Mouse (Mus musculus): ENCODE data around the gene Erc2. TPM values are rescaled to one million over a fixed set of nuclear protein-coding genes. Genes with fewer than 3 reads are reported as not detected.

Erc2 gene
- polyA plus RNA-seq, 1 experiment from 2014 or later: 4.3 TPM

- Histone ChIP-seq H3K4me2 (ENCODE audit: low read depth, low read length) (no peak overlapping the region), H3K9ac (ENCODE audit: low read depth, low read length) (no peak overlapping the region), H3K36me3 (ENCODE audit: control insufficient read depth, insufficient read depth, low read length) (no peaks in the 10 kb centered on the region), H3K4me1 (ENCODE audit: control insufficient read depth, insufficient read depth, low read length) (peaks cover 24% of the 10 kb centered on the region), H3K4me3 (ENCODE audit: low read depth, low read length) (no peak overlapping the region), H3K9me3 (ENCODE audit: control insufficient read depth, low read length) (no peaks in the 10 kb centered on the region), H3K27me3 (replicated peaks; ENCODE audit: control insufficient read depth, insufficient read depth, low read length) (no peaks in the 10 kb centered on the region; the same call in 1 of the 2 replicates), H3K27ac (replicated peaks; ENCODE audit: low read depth, low read length) (no peak overlapping the region)
- 29% methylated on average over 8 of the region's 8 CpGs for WGBS
- DNase-seq (ENCODE audit: low spot score) (peak; percentile 75), ATAC-seq (ENCODE audit: low read depth) (peak; percentile 81)
Observed at GRCm38 (mm10) chr14:28417019-28417418, 794.8 kb downstream of the Erc2 start.

GRCm38 (mm10) chr14:28418497-28418896 lies 796.3 kb downstream of the Erc2 start:
- H3K27me3 ChIP-seq (replicated peaks; ENCODE audit: control insufficient read depth, insufficient read depth, low read length): no peaks in the 10 kb centered on the region; the same call in 1 of the 2 replicates
- no peaks in the 10 kb centered on the region for H3K36me3 ChIP-seq (ENCODE audit: control insufficient read depth, insufficient read depth, low read length)
- no peaks in the 10 kb centered on the region for H3K9me3 ChIP-seq (ENCODE audit: control insufficient read depth, low read length)
- ATAC-seq (ENCODE audit: low read depth) (no peak), DNase-seq (ENCODE audit: low spot score) (no peak)
- H3K27ac ChIP-seq (replicated peaks; ENCODE audit: low read depth, low read length): no peak overlapping the region
- H3K4me3 ChIP-seq (ENCODE audit: low read depth, low read length): no peak overlapping the region
- 25% methylated on average over 4 of the region's 4 CpGs for WGBS
- H3K9ac ChIP-seq (ENCODE audit: low read depth, low read length): no peak overlapping the region
- no peak overlapping the region for H3K4me2 ChIP-seq (ENCODE audit: low read depth, low read length)
- peaks cover 24% of the 10 kb centered on the region for H3K4me1 ChIP-seq (ENCODE audit: control insufficient read depth, insufficient read depth, low read length)

GRCm38 (mm10) chr14:28419188-28419587 lies 797.0 kb downstream of the Erc2 start:
- H3K27ac ChIP-seq (replicated peaks; ENCODE audit: low read depth, low read length): no peak overlapping the region
- no peaks in the 10 kb centered on the region; the same call in 1 of the 2 replicates for H3K27me3 ChIP-seq (replicated peaks; ENCODE audit: control insufficient read depth, insufficient read depth, low read length)
- DNase-seq (ENCODE audit: low spot score) (no peak), ATAC-seq (ENCODE audit: low read depth) (no peak)
- no peaks in the 10 kb centered on the region for H3K9me3 ChIP-seq (ENCODE audit: control insufficient read depth, low read length)
- 46% methylated on average over 9 of the region's 9 CpGs for WGBS
- H3K4me2 ChIP-seq (ENCODE audit: low read depth, low read length): no peak overlapping the region
- H3K4me1 ChIP-seq (ENCODE audit: control insufficient read depth, insufficient read depth, low read length): peaks cover 24% of the 10 kb centered on the region
- no peak overlapping the region for H3K4me3 ChIP-seq (ENCODE audit: low read depth, low read length)
- no peaks in the 10 kb centered on the region for H3K36me3 ChIP-seq (ENCODE audit: control insufficient read depth, insufficient read depth, low read length)
- H3K9ac ChIP-seq (ENCODE audit: low read depth, low read length): no peak overlapping the region

GRCm38 (mm10) chr14:28420596-28420995 lies 798.4 kb downstream of the Erc2 start:
- ATAC-seq (ENCODE audit: low read depth) (no peak), DNase-seq (ENCODE audit: low spot score) (no peak)
- H3K27me3 ChIP-seq (replicated peaks; ENCODE audit: control insufficient read depth, insufficient read depth, low read length): no peaks in the 10 kb centered on the region; the same call in 1 of the 2 replicates
- no peaks in the 10 kb centered on the region for H3K9me3 ChIP-seq (ENCODE audit: control insufficient read depth, low read length)
- H3K27ac ChIP-seq (replicated peaks; ENCODE audit: low read depth, low read length): no peak overlapping the region
- peaks cover 24% of the 10 kb centered on the region for H3K4me1 ChIP-seq (ENCODE audit: control insufficient read depth, insufficient read depth, low read length)
- no peaks in the 10 kb centered on the region for H3K36me3 ChIP-seq (ENCODE audit: control insufficient read depth, insufficient read depth, low read length)
- 83% methylated on average over 11 of the region's 11 CpGs for WGBS
- H3K4me3 ChIP-seq (ENCODE audit: low read depth, low read length): no peak overlapping the region
- H3K9ac ChIP-seq (ENCODE audit: low read depth, low read length): no peak overlapping the region
- no peak overlapping the region for H3K4me2 ChIP-seq (ENCODE audit: low read depth, low read length)

GRCm38 (mm10) chr14:28426610-28427009 lies 804.4 kb downstream of the Erc2 start:
- H3K9me3 ChIP-seq (ENCODE audit: control insufficient read depth, low read length): no peaks in the 10 kb centered on the region
- no peak overlapping the region for H3K4me2 ChIP-seq (ENCODE audit: low read depth, low read length)
- no peak overlapping the region for H3K9ac ChIP-seq (ENCODE audit: low read depth, low read length)
- no peaks in the 10 kb centered on the region for H3K36me3 ChIP-seq (ENCODE audit: control insufficient read depth, insufficient read depth, low read length)
- H3K27ac ChIP-seq (replicated peaks; ENCODE audit: low read depth, low read length): no peak overlapping the region
- ATAC-seq (ENCODE audit: low read depth) (no peak), DNase-seq (ENCODE audit: low spot score) (no peak)
- H3K4me3 ChIP-seq (ENCODE audit: low read depth, low read length): no peak overlapping the region
- H3K4me1 ChIP-seq (ENCODE audit: control insufficient read depth, insufficient read depth, low read length): peaks cover 4% of the 10 kb centered on the region; the same call in 1 of the 2 replicates
- H3K27me3 ChIP-seq (replicated peaks; ENCODE audit: control insufficient read depth, insufficient read depth, low read length): no peaks in the 10 kb centered on the region
- WGBS: 69% methylated on average over 2 of the region's 2 CpGs

GRCm38 (mm10) chr14:28431703-28432309 lies 809.6 kb downstream of the Erc2 start:
- Histone ChIP-seq H3K9ac (ENCODE audit: low read depth, low read length) (no peak overlapping the region), H3K36me3 (ENCODE audit: control insufficient read depth, insufficient read depth, low read length) (no peaks in the 10 kb centered on the region), H3K4me1 (ENCODE audit: control insufficient read depth, insufficient read depth, low read length) (peaks cover 18% of the 10 kb centered on the region), H3K4me3 (ENCODE audit: low read depth, low read length) (no peak overlapping the region), H3K9me3 (ENCODE audit: control insufficient read depth, low read length) (no peaks in the 10 kb centered on the region), H3K4me2 (ENCODE audit: low read depth, low read length) (no peak overlapping the region), H3K27me3 (replicated peaks; ENCODE audit: control insufficient read depth, insufficient read depth, low read length) (no peaks in the 10 kb centered on the region), H3K27ac (replicated peaks; ENCODE audit: low read depth, low read length) (no peak overlapping the region)
- ATAC-seq (ENCODE audit: low read depth) (no peak), DNase-seq (ENCODE audit: low spot score) (peak; percentile 72)
- WGBS: 59% methylated on average over 7 of the region's 7 CpGs

GRCm38 (mm10) chr14:28434996-28435395 lies 812.8 kb downstream of the Erc2 start:
- ATAC-seq (ENCODE audit: low read depth) (0 out of 2 replicates have a peak, but pooled peaks have one; percentile 55), DNase-seq (ENCODE audit: low spot score) (peak; percentile 83)
- Histone ChIP-seq H3K9ac (ENCODE audit: low read depth, low read length) (no peak overlapping the region), H3K4me1 (ENCODE audit: control insufficient read depth, insufficient read depth, low read length) (peaks cover 24% of the 10 kb centered on the region), H3K27ac (replicated peaks; ENCODE audit: low read depth, low read length) (no peak overlapping the region), H3K9me3 (ENCODE audit: control insufficient read depth, low read length) (no peaks in the 10 kb centered on the region), H3K4me3 (ENCODE audit: low read depth, low read length) (no peak overlapping the region), H3K4me2 (ENCODE audit: low read depth, low read length) (no peak overlapping the region), H3K27me3 (replicated peaks; ENCODE audit: control insufficient read depth, insufficient read depth, low read length) (no peaks in the 10 kb centered on the region), H3K36me3 (ENCODE audit: control insufficient read depth, insufficient read depth, low read length) (no peaks in the 10 kb centered on the region)
- 25% methylated on average over 7 of the region's 7 CpGs for WGBS

GRCm38 (mm10) chr14:28439171-28439570 lies 816.9 kb downstream of the Erc2 start:
- no peaks in the 10 kb centered on the region for H3K9me3 ChIP-seq (ENCODE audit: control insufficient read depth, low read length)
- ATAC-seq (ENCODE audit: low read depth) (no peak), DNase-seq (ENCODE audit: low spot score) (peak; percentile 33)
- H3K9ac ChIP-seq (ENCODE audit: low read depth, low read length): no peak overlapping the region
- H3K27me3 ChIP-seq (replicated peaks; ENCODE audit: control insufficient read depth, insufficient read depth, low read length): no peaks in the 10 kb centered on the region
- no peaks in the 10 kb centered on the region for H3K36me3 ChIP-seq (ENCODE audit: control insufficient read depth, insufficient read depth, low read length)
- H3K4me2 ChIP-seq (ENCODE audit: low read depth, low read length): no peak overlapping the region
- no peak overlapping the region for H3K27ac ChIP-seq (replicated peaks; ENCODE audit: low read depth, low read length)
- no peak overlapping the region for H3K4me3 ChIP-seq (ENCODE audit: low read depth, low read length)
- H3K4me1 ChIP-seq (ENCODE audit: control insufficient read depth, insufficient read depth, low read length): peaks cover 40% of the 10 kb centered on the region
- WGBS: 43% methylated on average over 6 of the region's 6 CpGs

Measured in embryonic facial prominence, embryonic 14.5 days (tissue).